Mouse (Mus musculus) embryonic facial prominence, embryonic 12.5 days (tissue): ENCODE measurements around the gene Zfhx3. TPM values are rescaled to one million over a fixed set of nuclear protein-coding genes. Genes with fewer than 3 reads are reported as not detected.

Experiments used
- ATAC-seq: fragments of 200-750 bp; cut with Nextera tagmentation; 2 replicates; pipeline ENCODE4 v1.8.0; 2017; ENCODE audit not compliant: insufficient number of reproducible peaks, insufficient read depth, low FRiP score, low TSS enrichment
- H3K27ac ChIP-seq: fragments of 300-500 bp; sonication (generic); 2 replicates; pipeline ENCODE4 v1.5.1; 2016; ENCODE audit warnings: mild to moderate bottlenecking
- H3K27me3 ChIP-seq: fragments of 300-500 bp; sonication (generic); 2 replicates; pipeline ENCODE4 v1.6.1; 2016; ENCODE audit warnings: mild to moderate bottlenecking, moderate library complexity
- H3K36me3 ChIP-seq: fragments of 300-500 bp; sonication (generic); 2 replicates; pipeline ENCODE4 v1.6.1; 2016; ENCODE audit warnings: mild to moderate bottlenecking
- H3K4me1 ChIP-seq: fragments of 300-500 bp; sonication (generic); 2 replicates; pipeline ENCODE4 v1.6.1; 2016
- H3K4me2 ChIP-seq: fragments of 300-500 bp; sonication (generic); replicated peaks from 2 replicates; pipeline ENCODE4 v1.6.1; 2016; ENCODE audit warnings: mild to moderate bottlenecking, moderate library complexity
- H3K4me3 ChIP-seq: fragments of 300-500 bp; sonication (generic); 2 replicates; pipeline ENCODE4 v1.5.1; 2016; ENCODE audit warnings: mild to moderate bottlenecking
- H3K9ac ChIP-seq: fragments of 300-500 bp; sonication (generic); 2 replicates; pipeline ENCODE4 v1.6.1; 2016; ENCODE audit warnings: mild to moderate bottlenecking, moderate library complexity
- H3K9me3 ChIP-seq: fragments of 300-500 bp; sonication (generic); 2 replicates; pipeline ENCODE4 v1.6.1; 2016; ENCODE audit warnings: mild to moderate bottlenecking, moderate library complexity
- WGBS: fragments of 180-500 bp; shearing (Covaris S2); methylation state at CpG from one replicate; pipeline ENCODE4 v1.1.7; 2016; 5-methylcytosine and 5-hydroxymethylcytosine counted together
- polyA plus RNA-seq: library from polyadenylated mRNA; unstranded; fragments of >200 nt; fragmentation: Nextera tagmentation; extraction: Ambion mirVana; gene quantifications from 2 replicates; pipeline ENCODE4 v1.2.1, GENCODE M21; 2016

Gene Zfhx3
- polyA plus RNA-seq, 1 experiment from 2014 or later, result 43.1 TPM

GRCm38 (mm10) chr8:108909035-108909434, 966.6 kb downstream of the Zfhx3 start:
- Histone ChIP-seq H3K27me3 (no peaks in the 10 kb centered on the region), H3K4me2 (no peak overlapping the region), H3K4me1 (peaks cover 31% of the 10 kb centered on the region), H3K9ac (no peak overlapping the region), H3K27ac (no peak overlapping the region), H3K36me3 (no peaks in the 10 kb centered on the region), H3K4me3 (no peak overlapping the region), H3K9me3 (no peaks in the 10 kb centered on the region)
- no peak for ATAC-seq
- 64% methylated on average over 9 of the region's 9 CpGs for whole genome bisulfite sequencing

- Histone ChIP-seq H3K36me3 (no peaks in the 10 kb centered on the region), H3K27me3 (no peaks in the 10 kb centered on the region), H3K4me1 (peaks cover 27% of the 10 kb centered on the region), H3K4me2 (no peak overlapping the region), H3K4me3 (no peak overlapping the region), H3K9ac (no peak overlapping the region), H3K27ac (peak overlapping the region; percentile 23; the same call in 1 of the 2 replicates), H3K9me3 (no peaks in the 10 kb centered on the region)
- WGBS, result 81% methylated on average over 2 of the region's 2 CpGs
- ATAC-seq, result no peak
These were observed 967.0 kb downstream of the Zfhx3 start for GRCm38 (mm10) chr8:108909455-108909854.

- Histone ChIP-seq H3K4me3 (no peak overlapping the region), H3K27me3 (no peaks in the 10 kb centered on the region), H3K4me1 (peaks cover 19% of the 10 kb centered on the region), H3K9me3 (no peaks in the 10 kb centered on the region), H3K36me3 (no peaks in the 10 kb centered on the region), H3K9ac (no peak overlapping the region), H3K27ac (peak overlapping the region; percentile 79; the same call in 1 of the 2 replicates), H3K4me2 (no peak overlapping the region)
- 78% methylated on average over 12 of the region's 12 CpGs for WGBS
- no peak for ATAC-seq
These were observed 968.4 kb downstream of the Zfhx3 start for GRCm38 (mm10) chr8:108910843-108911242.

GRCm38 (mm10) chr8:108911511-108911910, 969.1 kb downstream of the Zfhx3 start:
- 2% methylated on average over 6 of the region's 6 CpGs for WGBS
- no peak overlapping the region for H3K9ac ChIP-seq
- H3K9me3 ChIP-seq, result no peaks in the 10 kb centered on the region
- H3K27me3 ChIP-seq, result no peaks in the 10 kb centered on the region
- H3K27ac ChIP-seq, result no peak overlapping the region
- no peak overlapping the region for H3K4me3 ChIP-seq
- peaks cover 22% of the 10 kb centered on the region for H3K4me1 ChIP-seq
- H3K36me3 ChIP-seq, result peaks cover 2% of the 10 kb centered on the region
- H3K4me2 ChIP-seq, result no peak overlapping the region
- ATAC-seq, result no peak

GRCm38 (mm10) chr8:108912998-108913397, 970.6 kb downstream of the Zfhx3 start:
- H3K9me3 ChIP-seq, result no peaks in the 10 kb centered on the region
- no peak overlapping the region for H3K9ac ChIP-seq
- 86% methylated on average over 7 of the region's 7 CpGs for WGBS
- H3K27ac ChIP-seq, result no peak overlapping the region
- ATAC-seq, result no peak
- peaks cover 12% of the 10 kb centered on the region for H3K36me3 ChIP-seq
- H3K4me2 ChIP-seq, result no peak overlapping the region
- H3K4me1 ChIP-seq, result peaks cover 21% of the 10 kb centered on the region
- no peaks in the 10 kb centered on the region for H3K27me3 ChIP-seq
- H3K4me3 ChIP-seq, result no peak overlapping the region

GRCm38 (mm10) chr8:108915425-108915824, 973.0 kb downstream of the Zfhx3 start:
- WGBS, result 53% methylated on average over 6 of the region's 6 CpGs
- peaks cover 12% of the 10 kb centered on the region for H3K36me3 ChIP-seq

GRCm38 (mm10) chr8:108915876-108916275, 973.4 kb downstream of the Zfhx3 start:
- Histone ChIP-seq H3K4me1 (peaks cover 10% of the 10 kb centered on the region), H3K27ac (no peak overlapping the region), H3K27me3 (no peaks in the 10 kb centered on the region), H3K36me3 (peaks cover 12% of the 10 kb centered on the region), H3K9me3 (no peaks in the 10 kb centered on the region), H3K4me2 (no peak overlapping the region), H3K4me3 (no peak overlapping the region), H3K9ac (no peak overlapping the region)
- ATAC-seq, result no peak
- WGBS, result 68% methylated on average over 6 of the region's 6 CpGs

More at GRCm38 (mm10) chr8:108915425-108915824, 973.0 kb downstream of the Zfhx3 start:
- Histone ChIP-seq H3K27me3 (no peaks in the 10 kb centered on the region), H3K4me3 (no peak overlapping the region), H3K9me3 (no peaks in the 10 kb centered on the region), H3K4me1 (peaks cover 11% of the 10 kb centered on the region), H3K4me2 (no peak overlapping the region), H3K9ac (no peak overlapping the region), H3K27ac (peak overlapping the region; percentile 47; the same call in 1 of the 2 replicates)
- ATAC-seq, result no peak

- Histone ChIP-seq H3K4me3 (no peak overlapping the region), H3K4me2 (no peak overlapping the region), H3K27ac (no peak overlapping the region), H3K4me1 (peaks cover 13% of the 10 kb centered on the region), H3K27me3 (no peaks in the 10 kb centered on the region), H3K9me3 (no peaks in the 10 kb centered on the region), H3K36me3 (peaks cover 16% of the 10 kb centered on the region), H3K9ac (no peak overlapping the region)
- WGBS, result 89% methylated on average over 7 of the region's 7 CpGs
- no peak for ATAC-seq
These were observed 977.7 kb downstream of the Zfhx3 start for GRCm38 (mm10) chr8:108920151-108920550.

GRCm38 (mm10) chr8:108923161-108923560, 980.7 kb downstream of the Zfhx3 start:
- WGBS, result 88% methylated on average over 6 of the region's 6 CpGs
- H3K4me3 ChIP-seq, result no peak overlapping the region
- no peak overlapping the region for H3K27ac ChIP-seq
- H3K36me3 ChIP-seq, result peaks cover 4% of the 10 kb centered on the region; the same call in 1 of the 2 replicates
- 0 out of 2 replicates have a peak, but pooled peaks cover 6% of the 10 kb centered on the region for H3K4me1 ChIP-seq
- H3K4me2 ChIP-seq, result no peak overlapping the region
- no peaks in the 10 kb centered on the region for H3K27me3 ChIP-seq
- no peak overlapping the region for H3K9ac ChIP-seq
- ATAC-seq, result no peak
- no peaks in the 10 kb centered on the region for H3K9me3 ChIP-seq

- Histone ChIP-seq H3K4me1 (0 out of 2 replicates have a peak, but pooled peaks cover 6% of the 10 kb centered on the region), H3K9ac (no peak overlapping the region), H3K9me3 (no peaks in the 10 kb centered on the region), H3K4me2 (no peak overlapping the region), H3K27ac (no peak overlapping the region), H3K4me3 (no peak overlapping the region), H3K36me3 (peaks cover 4% of the 10 kb centered on the region; the same call in 1 of the 2 replicates), H3K27me3 (no peaks in the 10 kb centered on the region)
- WGBS, result 89% methylated on average over 9 of the region's 9 CpGs
- no peak for ATAC-seq
These were observed 982.1 kb downstream of the Zfhx3 start for GRCm38 (mm10) chr8:108924526-108924925.

GRCm38 (mm10) chr8:108926106-108926505, 983.7 kb downstream of the Zfhx3 start:
- H3K27ac ChIP-seq, result no peak overlapping the region
- no peaks in the 10 kb centered on the region for H3K9me3 ChIP-seq
- WGBS, result 85% methylated on average over 11 of the region's 11 CpGs
- ATAC-seq, result no peak
- no peak overlapping the region for H3K4me2 ChIP-seq
- H3K4me3 ChIP-seq, result no peak overlapping the region
- no peak overlapping the region for H3K9ac ChIP-seq
- H3K27me3 ChIP-seq, result no peaks in the 10 kb centered on the region
- H3K4me1 ChIP-seq, result 0 out of 2 replicates have a peak, but pooled peaks cover 6% of the 10 kb centered on the region
- H3K36me3 ChIP-seq, result peaks cover 4% of the 10 kb centered on the region; the same call in 1 of the 2 replicates

GRCm38 (mm10) chr8:108930635-108931034, 988.2 kb downstream of the Zfhx3 start:
- Histone ChIP-seq H3K27me3 (no peaks in the 10 kb centered on the region), H3K9ac (no peak overlapping the region), H3K4me3 (no peak overlapping the region), H3K36me3 (peaks cover 17% of the 10 kb centered on the region), H3K4me1 (no peaks in the 10 kb centered on the region), H3K4me2 (no peak overlapping the region), H3K9me3 (no peaks in the 10 kb centered on the region), H3K27ac (no peak overlapping the region)
- ATAC-seq, result no peak
- 74% methylated on average over 5 of the region's 5 CpGs for WGBS
